8 mouse cellular contexts compared by ENCODE assay signal in genomic region chr14:46388636-46389035, GRCm38 (mm10). TPM values are rescaled to one million over a fixed set of nuclear protein-coding genes. Genes with fewer than 3 reads are reported as not detected.
DNase-seq lines count a peak whose midpoint lies in the region; ATAC-seq and TF ChIP-seq lines count a peak whose summit lies in the region.

No protein-coding gene starts in this region.

- ATAC-seq in limb, embryonic 13.5 days (ENCODE audit: low FRiP score, low read depth): no peak
- no peak for ATAC-seq in midbrain, embryonic 14.5 days (ENCODE audit: low FRiP score, low TSS enrichment)
- ATAC-seq in CD4-positive, CD25-positive, alpha-beta regulatory T cell, adult 4 months: no peak
- no peak for ATAC-seq in granulocyte monocyte progenitor cell, adult 5-6 weeks (replicated peaks; ENCODE audit: poor library complexity, severe bottlenecking)

- H3K4me1 ChIP-seq in embryonic fibroblast, embryonic 13.5 days (ENCODE audit: control insufficient read depth, insufficient read depth, low read length): no peaks in the 10 kb centered on the region
- peaks cover 52% of the 10 kb centered on the region for H3K4me1 ChIP-seq in hindbrain, embryonic 10.5 days (replicated peaks)
- peaks cover 53% of the 10 kb centered on the region for H3K4me1 ChIP-seq in limb, embryonic 13.5 days
- H3K4me1 ChIP-seq in midbrain, embryonic 14.5 days (ENCODE audit: control insufficient read depth, insufficient read depth, low read length): peaks cover 29% of the 10 kb centered on the region

- peak; percentile 47 to 65 for DNase-seq in adrenal gland, postnatal 36 days
- DNase-seq in hindbrain, embryonic 10.5 days (ENCODE audit: low spot score): peak; percentile 70
- DNase-seq in midbrain, embryonic 14.5 days: peak; percentile 55
- DNase-seq in cerebellum, adult 9-11 months: no peak

- H3K9me3 ChIP-seq in hindbrain, embryonic 10.5 days: no peaks in the 10 kb centered on the region
- H3K9me3 ChIP-seq in limb, embryonic 13.5 days: no peaks in the 10 kb centered on the region
- H3K9me3 ChIP-seq in midbrain, embryonic 14.5 days (ENCODE audit: control insufficient read depth, low read length): no peaks in the 10 kb centered on the region

- TF ChIP-seq POLR2A in embryonic fibroblast, embryonic 13.5 days (IDR thresholded peaks at IDR 0.05; ENCODE audit: low read depth, low read length): no peak; the same call in 1 of the 2 replicates

- under 1% methylated on average over 27 of the region's 27 CpGs for WGBS in hindbrain, embryonic 10.5 days
- WGBS in limb, embryonic 13.5 days: under 1% methylated on average over 27 of the region's 27 CpGs
- under 1% methylated on average over 27 of the region's 27 CpGs for WGBS in midbrain, embryonic 14.5 days

- H3K36me3 ChIP-seq in hindbrain, embryonic 10.5 days: peaks cover 5% of the 10 kb centered on the region; the same call in 1 of the 2 replicates
- peaks cover 8% of the 10 kb centered on the region for H3K36me3 ChIP-seq in limb, embryonic 13.5 days
- no peaks in the 10 kb centered on the region for H3K36me3 ChIP-seq in midbrain, embryonic 14.5 days (ENCODE audit: control insufficient read depth, insufficient read depth, low read length)

- H3K4me2 ChIP-seq in limb, embryonic 13.5 days (replicated peaks): peak overlapping the region; percentile 87
- H3K4me2 ChIP-seq in midbrain, embryonic 14.5 days (ENCODE audit: low read length): peak overlapping the region; percentile 89

- peak overlapping the region; percentile 73 for H3K9ac ChIP-seq in limb, embryonic 13.5 days
- no peak overlapping the region for H3K9ac ChIP-seq in midbrain, embryonic 14.5 days (replicated peaks; ENCODE audit: low read length)

- peak overlapping the region; percentile 66 for H3K4me3 ChIP-seq in embryonic fibroblast, embryonic 13.5 days (ENCODE audit: insufficient read depth, low read length)
- H3K4me3 ChIP-seq in hindbrain, embryonic 10.5 days: peak overlapping the region; percentile 63
- H3K4me3 ChIP-seq in limb, embryonic 13.5 days: peak overlapping the region; percentile 61
- peak overlapping the region; percentile 47 for H3K4me3 ChIP-seq in midbrain, embryonic 14.5 days (replicated peaks; ENCODE audit: low read depth, low read length)

- peaks cover 98% of the 10 kb centered on the region for H3K27me3 ChIP-seq in hindbrain, embryonic 10.5 days (ENCODE audit: insufficient read depth, poor library complexity, severe bottlenecking)
- peaks cover 34% of the 10 kb centered on the region for H3K27me3 ChIP-seq in limb, embryonic 13.5 days
- H3K27me3 ChIP-seq in midbrain, embryonic 14.5 days (ENCODE audit: control insufficient read depth, insufficient read depth, low read length): peaks cover 78% of the 10 kb centered on the region

- TF ChIP-seq CTCF in embryonic fibroblast, embryonic 13.5 days (IDR thresholded peaks at IDR 0.05; ENCODE audit: borderline replicate concordance, insufficient read depth, low read length): peak; percentile 34; the same call in 1 of the 2 replicates

- no peak overlapping the region for H3K27ac ChIP-seq in embryonic fibroblast, embryonic 13.5 days (ENCODE audit: insufficient read depth, low read length)
- H3K27ac ChIP-seq in hindbrain, embryonic 10.5 days: peak overlapping the region; percentile 80; the same call in 1 of the 2 replicates
- peak overlapping the region; percentile 85 for H3K27ac ChIP-seq in limb, embryonic 13.5 days
- H3K27ac ChIP-seq in midbrain, embryonic 14.5 days (replicated peaks; ENCODE audit: low read depth, low read length): no peak overlapping the region

RNA-seq across cellular contexts. Expression of gene Bmp4, which starts 1.8 kb away (rescaled TPM):
- total RNA-seq in adrenal gland, postnatal 36 days (2021): 10 to 100 TPM; 12.1 to 18.5 TPM
- polyA plus RNA-seq in embryonic fibroblast, embryonic 13.5 days (2011; ENCODE audit: insufficient read length, low read depth, missing spikeins): 33.6 and 43.7 TPM in 2 replicates
- polyA plus RNA-seq in hindbrain, embryonic 10.5 days (2016; fragmentation: Nextera tagmentation; extraction: Ambion mirVana): 15.4 and 20.9 TPM in 2 replicates
- polyA plus RNA-seq in limb, embryonic 13.5 days (2015; fragmentation: Nextera tagmentation; extraction: Ambion mirVana): 34.2 and 40.3 TPM in 2 replicates
- polyA plus RNA-seq in midbrain, embryonic 14.5 days (2014; fragmentation: Nextera tagmentation; extraction: Ambion mirVana): 1.2 and 1.7 TPM in 2 replicates
- polyA plus RNA-seq in CD4-positive, CD25-positive, alpha-beta regulatory T cell, adult 4 months (2017; shearing (Covaris generic)): not detected
- total RNA-seq in granulocyte monocyte progenitor cell, adult 5-6 weeks (2014; fragmentation: Nextera tagmentation): not detected in 2 replicates
- not detected in 2 replicates for total RNA-seq in granulocyte monocyte progenitor cell, adult 5-6 weeks (2017)

RNA-seq across cellular contexts. Expression of gene Gm15217, which starts 9.4 kb away (rescaled TPM):
- not detected for total RNA-seq in adrenal gland, postnatal 36 days (2021)
- polyA plus RNA-seq in embryonic fibroblast, embryonic 13.5 days (2011; ENCODE audit: insufficient read length, low read depth, missing spikeins): not detected in 2 replicates
- not detected in 2 replicates for polyA plus RNA-seq in hindbrain, embryonic 10.5 days (2016; fragmentation: Nextera tagmentation; extraction: Ambion mirVana)
- polyA plus RNA-seq in limb, embryonic 13.5 days (2015; fragmentation: Nextera tagmentation; extraction: Ambion mirVana): 0.34 TPM in 1 of 2 replicates, not detected in the other
- polyA plus RNA-seq in midbrain, embryonic 14.5 days (2014; fragmentation: Nextera tagmentation; extraction: Ambion mirVana): not detected in 2 replicates
- polyA plus RNA-seq in CD4-positive, CD25-positive, alpha-beta regulatory T cell, adult 4 months (2017; shearing (Covaris generic)): not detected
- total RNA-seq in granulocyte monocyte progenitor cell, adult 5-6 weeks (2014; fragmentation: Nextera tagmentation): not detected in 2 replicates
- not detected in 2 replicates for total RNA-seq in granulocyte monocyte progenitor cell, adult 5-6 weeks (2017)

Comparison
In these comparisons a context has a peak if more than half of its experiments do, and no peak if none do; other contexts are left out.
1. H3K27ac ChIP-seq: peak in hindbrain, embryonic 10.5 days (single experiment) and limb, embryonic 13.5 days (single experiment); none in embryonic fibroblast, embryonic 13.5 days (single experiment) and midbrain, embryonic 14.5 days (single experiment).
2. Peak in every context shown above with its lines, with median percentiles within 50 percentile points of each other: H3K4me3 ChIP-seq.